Mouse (Mus musculus) erythroid progenitor cell, adult 5-6 weeks (primary cell): Measurements from ENCODE around the gene Fbn1. TPM values are rescaled to one million over a fixed set of nuclear protein-coding genes. Genes with fewer than 3 reads are reported as not detected.
"Not testable (repeated sequence)": the region's sequence is repeated elsewhere in the genome, so short reads cannot be mapped to it uniquely, and the experiment has no call there.

Experiments used
- ATAC-seq: replicated peaks from 2 replicates; pipeline ENCODE4 v1.8.0; 2016; ENCODE audit warnings: moderate number of reproducible peaks, mild to moderate bottlenecking, moderate TSS enrichment, inconsistent platforms; ENCODE audit not compliant: poor library complexity, low FRiP score, severe bottlenecking
- total RNA-seq, 2 experiments: library from RNA; stranded (forward) in 1 of 2; stranded (reverse) in 1 of 2; fragments of 150-400 nt in 1 of 2; fragments of 186-747, 209-891 nt in 1 of 2; gene quantifications; 2 replicates each; pipeline versions ENCODE4 v1.2.3 to v1.2.4; 2015 to 2017; ENCODE audit warnings: low replicate concordance in 2 of 2

The Fbn1 gene
- total RNA-seq, 2 experiments from 2014 or later: under 0.01 to 0.83 TPM

DNA sequence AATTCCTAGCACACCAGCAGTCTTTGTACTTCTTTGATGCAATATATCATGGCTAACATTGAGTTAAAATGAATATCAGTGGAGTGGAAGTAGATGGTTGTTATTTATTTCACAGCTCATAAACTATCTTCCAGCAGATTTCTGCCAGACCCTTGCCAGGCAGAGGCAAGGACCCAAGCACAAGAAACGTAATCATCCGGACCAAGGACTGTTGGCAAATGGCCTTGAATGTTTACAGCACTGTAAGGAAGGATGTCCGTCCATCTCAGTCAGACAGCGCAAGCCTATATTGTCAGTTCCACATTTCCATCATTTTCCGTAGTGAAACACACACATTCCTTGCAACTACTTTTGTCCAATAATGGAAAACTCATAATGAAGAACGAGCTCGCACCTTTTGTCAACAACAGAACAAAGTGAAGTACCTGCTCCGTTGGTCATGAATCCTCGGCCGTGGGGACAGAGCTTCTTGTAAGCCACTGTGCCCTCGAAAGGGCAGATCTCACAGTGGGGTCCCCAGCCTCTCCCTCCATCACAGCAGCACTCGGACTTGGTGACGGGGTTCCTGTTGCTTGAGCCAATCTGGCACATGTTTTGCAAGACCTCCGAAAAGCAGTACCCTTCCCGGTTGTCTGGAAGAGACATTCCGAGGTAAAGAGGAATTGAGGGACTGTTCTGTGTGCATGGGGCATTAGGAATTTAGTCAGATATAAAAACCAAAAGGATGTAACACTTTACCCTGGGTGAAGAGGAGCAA is 193.4 kb downstream of the Fbn1 start:
- no peak for ATAC-seq

DNA sequence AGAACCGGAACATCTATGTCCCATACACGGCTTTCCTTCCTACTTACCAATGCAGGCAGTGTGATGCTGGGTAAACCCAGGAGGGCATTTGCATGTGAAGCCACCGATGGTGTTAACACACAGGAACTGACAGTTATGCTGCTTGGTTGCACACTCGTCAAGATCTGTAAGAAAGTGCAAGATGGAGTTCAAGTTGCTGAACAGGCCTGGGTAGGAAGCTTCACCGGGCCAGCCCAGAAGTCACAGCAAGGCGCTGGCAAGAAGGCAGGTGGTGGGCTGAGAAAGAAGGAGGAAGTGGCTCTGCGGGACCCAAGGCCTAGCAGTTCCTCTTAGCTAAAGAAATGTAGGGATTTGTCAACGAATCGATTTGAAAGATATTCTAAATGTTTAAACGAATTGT is 198.1 kb downstream of the Fbn1 start:
- ATAC-seq: no peak

DNA sequence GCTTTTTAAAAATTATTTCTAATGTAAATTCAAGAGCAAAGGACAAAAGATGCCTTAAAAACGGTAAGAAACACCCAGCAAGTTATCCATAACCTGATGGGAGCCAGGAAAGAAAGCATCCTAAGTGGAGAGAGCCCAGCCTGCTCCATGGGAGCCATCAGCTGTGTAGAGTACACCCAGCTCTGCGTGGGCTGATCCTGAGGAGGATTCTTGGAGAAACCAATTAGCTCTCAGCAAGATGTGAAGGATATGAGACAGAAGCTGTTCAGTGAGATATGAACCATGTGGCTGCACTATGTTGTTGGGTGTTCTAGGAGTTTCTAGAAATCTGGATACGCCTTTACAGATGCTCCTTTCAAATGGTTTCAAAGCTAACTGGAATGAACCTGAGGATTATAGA is 202.1 kb downstream of the Fbn1 start:
- ATAC-seq: no peak

DNA sequence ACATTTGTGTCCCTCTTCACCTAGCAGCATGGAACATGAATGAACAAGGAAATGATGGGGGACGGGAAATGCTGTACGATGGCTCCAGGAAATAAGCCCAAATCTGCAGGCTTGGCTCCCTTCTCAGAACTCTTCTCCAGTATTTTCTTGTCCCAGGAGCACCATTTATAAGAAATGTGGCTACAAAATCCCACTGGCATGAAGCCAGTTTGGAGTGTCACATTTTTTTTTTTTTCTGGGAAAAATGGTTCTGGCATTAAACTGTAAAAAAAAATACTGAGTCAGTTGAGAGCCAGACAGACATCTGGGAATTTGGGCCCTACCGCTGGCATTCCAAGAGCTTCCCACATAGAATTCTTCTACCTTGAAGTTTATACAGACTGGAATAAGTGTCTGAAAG is 203.0 kb downstream of the Fbn1 start:
- no peak for ATAC-seq

DNA sequence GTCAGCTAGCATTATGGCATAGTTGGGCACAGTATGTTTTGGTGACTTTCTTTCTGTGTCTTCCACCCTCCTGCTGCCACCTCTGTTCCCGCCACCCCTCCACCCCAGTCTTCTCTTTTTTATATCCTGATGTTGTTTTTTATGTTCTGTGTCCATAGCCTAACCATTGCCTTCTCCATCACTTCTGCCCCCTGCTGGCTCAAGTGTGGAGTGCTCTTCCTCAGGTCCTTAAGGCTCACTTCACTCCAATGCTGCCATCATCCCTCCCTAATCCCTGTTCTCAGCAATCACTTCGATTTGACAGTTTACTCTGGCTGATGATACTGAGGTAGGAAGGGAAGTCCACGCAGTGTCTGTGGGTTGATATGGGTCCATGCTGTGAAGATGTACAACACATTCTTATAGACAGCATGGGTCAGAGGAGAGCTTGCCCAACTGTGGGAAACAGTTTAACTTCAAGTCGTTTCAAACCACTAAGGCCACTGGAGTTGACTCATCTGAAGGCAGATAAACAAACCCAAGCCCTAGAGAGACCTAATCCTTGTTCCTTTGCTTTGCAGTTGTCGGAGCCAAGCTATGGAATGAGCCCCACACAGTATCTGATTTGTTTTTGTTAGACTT is 203.9 kb downstream of the Fbn1 start:
- ATAC-seq: no peak

DNA sequence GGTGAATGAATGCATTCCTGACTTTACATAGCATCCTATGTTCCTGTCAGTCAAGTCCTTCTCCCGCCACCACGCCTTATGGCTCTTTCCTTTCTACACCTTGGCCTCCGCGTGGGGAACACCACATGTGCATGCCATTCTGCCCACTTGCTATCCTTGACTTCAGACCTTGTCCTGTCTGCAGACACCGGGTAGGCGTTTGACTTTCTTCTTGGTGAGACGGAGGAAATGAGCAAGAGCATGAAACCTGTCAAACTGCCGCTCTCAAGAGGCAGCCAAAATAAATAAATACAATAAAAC is 205.2 kb downstream of the Fbn1 start:
- ATAC-seq: no peak

DNA sequence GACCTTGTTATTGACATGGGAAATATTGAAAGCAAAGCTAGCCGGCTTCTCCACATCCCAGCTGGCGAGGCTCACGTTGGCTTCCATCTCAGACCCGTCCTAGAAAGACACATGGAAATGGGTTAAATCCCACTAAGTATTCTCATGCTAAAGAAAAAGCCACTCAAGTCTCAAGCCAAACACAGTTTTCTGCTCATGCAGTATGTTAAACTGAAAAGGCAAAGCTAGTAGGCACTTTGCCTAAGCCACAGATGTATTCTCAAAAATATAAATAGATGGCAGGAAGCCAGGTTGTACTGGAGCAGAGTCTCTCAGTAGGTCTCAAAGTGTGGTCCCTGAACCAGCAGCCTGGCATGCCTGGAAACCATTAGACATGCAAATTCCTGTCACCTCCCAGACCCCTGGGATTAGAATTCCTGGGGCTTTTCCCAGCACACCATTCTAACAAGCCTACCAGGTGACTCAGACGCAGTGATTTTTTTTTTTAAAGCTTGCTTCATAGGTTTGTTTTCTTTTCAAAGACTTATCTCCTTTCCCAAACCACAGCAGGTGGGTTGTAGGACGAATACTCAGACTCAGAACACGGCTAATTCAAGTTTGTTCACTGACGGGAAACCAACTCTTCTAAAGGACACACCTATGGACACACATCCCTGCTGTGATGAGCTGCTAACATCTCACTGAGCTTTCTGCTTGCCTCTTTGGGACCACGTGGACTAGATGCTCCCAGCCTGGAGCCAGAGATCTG is 205.7 kb downstream of the Fbn1 start:
- ATAC-seq: no peak

DNA sequence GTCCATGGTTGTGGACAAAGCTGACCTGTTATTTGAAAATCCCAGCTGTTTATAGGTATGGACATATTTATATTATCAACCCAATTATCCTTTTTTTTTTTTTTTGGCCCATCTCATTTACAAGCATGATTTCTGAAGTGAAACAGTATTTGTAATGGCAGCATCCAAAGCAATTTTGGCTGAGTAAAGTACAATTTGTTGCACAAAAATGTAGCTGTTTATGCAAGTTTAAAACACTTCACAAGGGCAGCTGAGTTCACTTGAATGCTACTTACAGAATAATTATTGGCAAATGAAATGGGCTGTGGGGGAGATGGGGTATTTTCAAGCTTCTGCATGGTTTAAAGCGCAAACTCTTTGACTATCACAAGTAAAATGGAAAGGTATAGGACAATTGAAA is 209.0 kb downstream of the Fbn1 start:
- no peak for ATAC-seq

DNA sequence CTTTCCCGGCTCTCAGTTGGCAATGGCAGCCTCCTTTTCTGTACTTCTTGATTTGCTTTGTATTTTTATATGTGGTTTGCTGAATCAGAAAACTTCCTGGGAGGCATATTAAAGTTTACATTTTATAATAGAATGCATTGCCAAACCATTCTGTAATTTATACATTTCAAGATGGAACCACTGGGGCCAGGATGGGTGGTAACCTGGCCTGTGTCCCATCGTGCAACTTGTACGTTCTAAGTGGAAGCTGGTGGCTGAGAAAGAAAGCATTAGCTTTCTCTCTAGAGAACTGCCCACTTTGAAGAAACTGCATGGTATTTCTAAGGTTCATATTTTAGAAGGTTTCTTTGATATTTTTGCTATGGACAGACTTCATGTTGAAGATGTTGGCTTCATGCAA is 212.3 kb downstream of the Fbn1 start:
- ATAC-seq: no peak

DNA sequence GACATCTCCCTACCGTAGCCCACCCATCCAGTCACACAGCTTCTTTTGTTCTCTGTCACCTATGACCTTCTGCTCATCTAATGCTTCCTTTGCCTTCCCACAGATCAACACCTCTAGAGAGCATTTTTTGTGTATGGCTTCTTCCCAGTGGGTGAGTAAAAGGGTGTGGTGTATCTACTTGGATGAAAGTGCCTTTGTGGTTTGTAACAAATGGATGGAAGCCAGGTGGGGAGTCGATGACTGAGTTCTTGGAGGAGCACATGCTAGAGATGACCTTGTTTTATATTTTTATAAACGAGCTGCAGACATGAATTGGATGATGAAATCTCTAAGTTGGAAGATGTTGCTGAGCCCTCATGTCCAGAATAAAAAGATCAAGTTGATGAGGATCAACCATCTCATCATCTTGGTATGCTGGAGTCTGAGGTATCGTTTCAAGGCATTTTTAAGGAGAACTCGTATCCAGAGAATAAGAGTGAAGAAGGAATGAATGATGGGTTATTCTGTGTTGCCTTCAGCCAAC is 213.8 kb downstream of the Fbn1 start:
- no peak for ATAC-seq

DNA sequence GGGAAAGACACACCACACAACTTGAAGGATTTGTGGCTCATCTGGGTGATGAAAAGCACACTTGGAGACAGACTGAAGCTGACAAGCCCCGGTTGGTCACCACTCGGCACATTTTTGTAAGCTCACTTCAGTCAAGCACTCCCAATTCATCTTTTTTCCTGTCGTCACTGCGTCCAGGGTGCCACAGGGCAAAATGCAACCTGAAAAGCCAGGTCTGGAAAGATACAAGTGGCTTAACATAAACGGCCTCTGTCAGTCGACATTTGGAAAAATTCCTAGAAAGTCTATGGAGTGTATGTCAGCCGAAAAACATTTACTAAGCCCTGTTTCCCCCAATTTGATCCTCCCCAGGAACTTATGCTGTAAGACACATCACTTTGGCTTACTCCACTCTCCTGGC is 215.2 kb downstream of the Fbn1 start:
- ATAC-seq: no peak

DNA sequence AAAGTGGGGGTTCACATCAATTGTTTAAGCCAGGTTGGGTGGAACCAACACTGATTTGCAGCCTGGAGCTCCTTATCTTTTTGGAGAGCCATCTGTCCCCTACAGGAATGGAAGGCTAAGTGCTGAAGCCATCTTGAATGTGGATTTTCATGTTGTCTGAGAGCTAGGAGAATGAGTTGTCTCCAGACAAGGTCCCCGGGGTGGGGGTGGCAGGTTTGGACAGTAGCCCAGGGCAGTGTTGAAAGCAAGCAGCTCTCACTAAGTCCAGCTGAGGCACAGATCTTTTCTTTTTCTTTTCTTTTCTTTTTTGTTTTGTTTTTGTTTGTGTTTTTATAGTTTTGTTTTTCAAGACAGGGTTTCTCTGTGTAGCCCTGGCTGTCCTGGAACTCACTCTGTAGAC is 216.7 kb downstream of the Fbn1 start:
- ATAC-seq: no peak

DNA sequence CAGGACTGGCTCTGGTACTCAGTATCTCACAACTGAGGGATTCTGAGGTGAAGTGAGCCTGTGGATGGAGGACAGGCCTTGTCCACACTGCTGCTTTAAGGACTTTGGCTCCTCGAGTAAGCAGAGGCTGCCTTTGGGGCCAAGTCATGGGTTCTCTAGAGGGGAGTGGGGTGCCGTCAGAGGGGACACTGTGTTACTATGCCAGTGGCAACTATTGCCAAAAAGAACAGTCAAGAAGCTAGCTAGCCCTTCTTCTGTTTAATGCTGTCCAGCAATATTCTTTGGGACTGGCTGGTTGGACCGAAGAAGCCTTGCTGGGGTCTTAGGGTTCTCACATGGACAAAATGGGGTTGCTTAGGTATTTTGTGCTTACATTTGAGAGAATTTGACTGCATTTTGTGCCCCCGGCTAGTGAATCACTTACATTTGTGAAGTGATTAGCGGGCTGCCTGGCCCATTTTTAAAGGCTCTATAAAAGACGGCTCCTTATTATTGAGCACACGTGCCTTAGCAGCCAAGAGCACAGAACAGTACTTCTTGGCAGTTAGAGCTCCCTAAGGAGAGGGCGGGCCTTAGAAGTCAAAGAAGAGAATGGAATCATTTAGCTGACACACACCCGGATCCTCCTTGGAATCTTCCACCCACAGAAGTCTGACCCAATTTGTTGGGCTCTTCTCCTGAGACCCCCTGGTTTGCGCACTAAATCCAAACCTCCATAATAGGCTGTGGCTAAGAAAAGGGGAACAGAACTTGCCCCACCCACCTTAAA is 217.4 kb downstream of the Fbn1 start:
- no peak for ATAC-seq

DNA sequence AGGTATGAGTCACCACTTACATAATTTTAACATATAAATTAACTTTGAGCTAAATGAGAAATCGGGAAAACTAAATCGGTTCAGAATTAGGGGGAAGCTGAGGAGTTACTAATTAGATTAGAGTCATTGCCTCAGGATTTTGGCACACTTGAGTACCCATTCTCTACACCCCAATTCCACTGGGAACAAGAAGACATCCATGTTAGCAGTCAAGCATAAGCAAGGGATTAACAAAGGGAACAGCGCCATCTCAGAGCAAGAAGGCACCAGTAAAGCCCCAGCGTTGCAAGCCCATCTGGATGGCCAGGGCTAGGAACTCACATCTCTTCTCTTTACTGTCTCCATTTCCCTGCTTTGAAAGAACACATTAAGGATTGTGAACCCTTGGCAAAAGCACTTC is 222.0 kb downstream of the Fbn1 start:
- ATAC-seq: no peak

DNA sequence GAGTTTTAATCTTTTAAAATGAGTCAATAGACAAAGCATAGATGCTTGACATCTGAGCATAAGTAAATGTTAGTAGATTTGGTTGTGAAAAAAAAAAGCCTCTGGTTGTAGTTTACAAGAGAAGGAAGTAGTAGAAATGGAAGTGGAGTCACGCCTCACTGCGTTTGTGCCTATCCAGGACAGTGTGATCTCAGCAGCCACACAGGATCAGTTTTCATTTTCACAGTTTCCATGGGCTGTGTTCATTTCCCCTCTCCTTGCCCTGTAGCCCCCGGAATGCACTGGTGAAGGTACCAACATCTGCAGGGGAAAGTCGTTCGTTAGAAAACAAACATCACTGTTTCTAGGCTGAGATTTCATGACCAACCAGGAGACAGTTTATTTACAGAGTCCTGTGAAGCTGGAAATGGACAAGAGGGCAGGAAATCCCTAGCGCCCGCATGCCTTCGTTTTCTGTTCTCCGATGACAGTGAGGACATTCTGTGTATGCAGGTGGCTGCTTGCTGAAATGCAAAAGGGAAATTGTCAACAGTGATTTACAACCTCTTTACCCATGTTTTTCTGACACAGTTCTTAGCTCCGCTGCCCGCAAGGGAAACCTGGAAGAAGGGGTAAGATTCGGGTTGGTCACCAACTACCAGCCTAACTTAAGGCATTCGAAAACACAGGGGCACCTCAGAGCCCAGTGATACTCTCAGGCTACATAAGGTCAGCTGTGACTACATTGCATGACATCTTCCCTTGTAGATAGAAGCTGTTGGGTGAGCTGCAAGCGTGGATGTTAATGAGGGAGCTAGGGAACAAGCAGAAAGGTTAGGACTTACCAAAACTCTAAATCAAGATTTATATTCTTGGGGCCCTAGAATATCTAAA is 225.2 kb downstream of the Fbn1 start:
- ATAC-seq: no peak

DNA sequence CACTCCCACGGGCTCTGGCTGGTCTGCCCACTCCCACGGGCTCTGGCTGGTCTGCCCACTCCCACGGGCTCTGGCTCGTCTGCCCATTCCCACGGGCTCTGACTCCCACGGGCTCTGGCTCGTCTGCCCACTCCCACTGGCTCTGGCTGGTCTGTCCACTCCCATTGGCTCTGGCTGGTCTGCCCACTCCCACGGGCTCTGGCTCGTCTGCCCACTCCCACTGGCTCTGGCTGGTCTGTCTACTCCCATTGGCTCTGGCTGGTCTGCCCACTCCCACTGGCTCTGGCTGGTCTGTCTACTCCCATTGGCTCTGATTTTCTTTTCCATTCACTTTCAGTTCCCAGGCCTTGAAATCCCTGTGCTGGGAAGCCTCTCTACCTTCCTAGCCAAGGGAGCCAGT is 227.8 kb downstream of the Fbn1 start:
- not testable (repeated sequence) for ATAC-seq

DNA sequence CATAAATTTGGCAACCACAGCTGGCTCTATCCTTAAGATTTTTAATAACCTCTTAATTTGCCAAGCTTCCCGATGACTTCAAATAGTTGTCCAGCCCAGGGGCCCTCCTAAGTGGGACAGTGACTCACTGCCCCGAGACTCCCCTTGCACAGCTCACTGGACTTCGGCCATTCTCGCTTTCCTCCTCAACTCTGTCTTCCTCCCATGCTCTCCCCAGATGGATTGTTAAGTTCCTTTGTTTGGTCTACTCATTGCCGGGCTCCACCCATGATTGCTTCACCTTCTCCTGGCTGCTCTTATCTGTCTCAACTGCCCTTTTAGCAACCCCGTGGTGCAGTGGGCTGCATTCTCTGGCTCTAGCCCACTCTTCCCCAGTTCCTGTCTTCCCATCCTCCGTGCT is 229.3 kb downstream of the Fbn1 start:
- no peak for ATAC-seq

DNA sequence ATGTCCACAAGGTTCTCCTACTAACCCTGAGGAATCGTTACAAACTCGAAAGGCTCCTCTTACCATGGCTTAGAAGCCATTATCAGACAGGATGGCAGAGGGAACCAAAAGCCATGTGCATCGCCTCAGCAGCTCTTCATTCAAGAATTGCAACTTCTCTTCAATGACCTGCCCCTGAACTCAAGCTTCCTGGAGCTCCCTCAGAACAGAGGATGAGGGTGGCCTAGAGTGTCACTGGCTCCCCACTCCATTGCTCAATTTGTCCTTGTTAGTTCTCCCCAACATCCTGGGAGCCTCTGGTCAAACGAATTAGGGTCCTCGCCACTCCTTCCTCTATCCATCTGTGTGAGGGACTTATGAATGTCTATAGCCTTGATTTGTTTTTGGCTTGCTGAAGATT is 231.1 kb downstream of the Fbn1 start:
- no peak for ATAC-seq

DNA sequence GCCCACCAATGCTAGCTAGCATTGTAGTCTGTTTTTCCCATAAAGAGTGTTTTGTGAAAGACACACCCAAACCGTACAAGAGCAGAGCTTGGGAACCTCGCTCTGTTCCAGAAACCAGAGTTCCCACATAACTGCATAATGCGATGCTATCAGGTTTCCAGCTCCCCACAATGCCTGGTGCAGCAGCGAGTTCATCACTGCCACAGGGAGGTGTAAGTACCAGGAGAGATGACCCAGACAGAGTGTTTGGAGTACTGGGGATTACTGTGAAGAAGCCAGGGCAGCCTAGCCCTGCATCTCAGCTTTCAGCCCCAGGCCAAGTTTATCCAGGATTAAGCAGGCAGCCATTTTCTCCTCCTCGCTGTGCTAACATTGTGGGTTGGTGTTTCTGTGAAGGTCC is 232.2 kb downstream of the Fbn1 start:
- no peak for ATAC-seq
